Mouse (Mus musculus) urinary bladder, adult 18-20 months (tissue): Measurements from ENCODE around the gene Dpp6.

Experiments
- DNase-seq, 2 experiments: peaks; one replicate each; pipeline ENCODE4 v3.0.0; 2022; ENCODE audit warnings: low spot score in 2 of 2, mixed read lengths in 2 of 2

Dpp6 gene

GRCm38 (mm10) chr5:27286876-27287275, 469.9 kb downstream of the Dpp6 start:
- DNase-seq = no peak

- no peak for DNase-seq
Observed at GRCm38 (mm10) chr5:27291378-27291777, 474.4 kb downstream of the Dpp6 start.

GRCm38 (mm10) chr5:27292236-27292635, 475.2 kb downstream of the Dpp6 start:
- no peak for DNase-seq

GRCm38 (mm10) chr5:27304115-27304514, 487.1 kb downstream of the Dpp6 start:
- DNase-seq = no peak

DNA sequence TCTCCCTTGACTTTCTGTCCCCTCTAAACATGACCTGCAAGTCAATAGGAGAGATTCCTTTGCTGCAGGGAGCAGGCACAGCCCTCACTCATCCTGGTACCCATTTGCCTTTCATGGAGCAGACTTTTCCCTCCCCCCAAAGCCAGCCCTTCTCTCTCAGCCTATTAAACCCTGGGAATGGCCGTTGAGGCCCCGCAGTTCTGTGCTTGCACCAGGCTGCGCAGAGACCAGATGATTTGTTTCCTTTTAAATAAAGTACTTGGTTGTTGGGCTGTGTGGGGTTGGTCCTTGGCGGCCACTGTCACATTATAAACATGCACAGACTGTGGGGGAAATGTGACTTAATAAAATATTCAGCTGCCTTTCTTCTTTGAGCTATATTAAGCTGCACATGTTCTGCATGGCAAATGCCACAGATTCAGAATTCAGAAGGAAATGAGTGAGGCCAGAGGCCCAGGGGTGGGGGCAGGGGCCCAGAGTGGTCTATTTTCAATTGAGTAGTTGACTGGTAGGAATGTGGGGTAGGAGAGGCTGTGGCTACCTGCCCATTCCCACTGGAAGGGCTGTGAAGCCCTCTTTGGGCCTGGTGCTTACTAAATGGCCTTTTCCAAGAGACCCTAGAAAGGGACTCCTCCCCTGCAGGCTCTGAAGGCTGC, 489.6 kb downstream of the Dpp6 start:
- DNase-seq = no peak

- no peak for DNase-seq
Observed at GRCm38 (mm10) chr5:27310217-27310616, 493.2 kb downstream of the Dpp6 start.

GRCm38 (mm10) chr5:27316674-27317073, 499.7 kb downstream of the Dpp6 start:
- no peak for DNase-seq

GRCm38 (mm10) chr5:27317264-27317663, 500.3 kb downstream of the Dpp6 start:
- DNase-seq = no peak

- no peak for DNase-seq
Observed at GRCm38 (mm10) chr5:27317832-27318231, 500.8 kb downstream of the Dpp6 start.

- no peak for DNase-seq
Observed at GRCm38 (mm10) chr5:27319731-27320130, 502.7 kb downstream of the Dpp6 start.

DNA sequence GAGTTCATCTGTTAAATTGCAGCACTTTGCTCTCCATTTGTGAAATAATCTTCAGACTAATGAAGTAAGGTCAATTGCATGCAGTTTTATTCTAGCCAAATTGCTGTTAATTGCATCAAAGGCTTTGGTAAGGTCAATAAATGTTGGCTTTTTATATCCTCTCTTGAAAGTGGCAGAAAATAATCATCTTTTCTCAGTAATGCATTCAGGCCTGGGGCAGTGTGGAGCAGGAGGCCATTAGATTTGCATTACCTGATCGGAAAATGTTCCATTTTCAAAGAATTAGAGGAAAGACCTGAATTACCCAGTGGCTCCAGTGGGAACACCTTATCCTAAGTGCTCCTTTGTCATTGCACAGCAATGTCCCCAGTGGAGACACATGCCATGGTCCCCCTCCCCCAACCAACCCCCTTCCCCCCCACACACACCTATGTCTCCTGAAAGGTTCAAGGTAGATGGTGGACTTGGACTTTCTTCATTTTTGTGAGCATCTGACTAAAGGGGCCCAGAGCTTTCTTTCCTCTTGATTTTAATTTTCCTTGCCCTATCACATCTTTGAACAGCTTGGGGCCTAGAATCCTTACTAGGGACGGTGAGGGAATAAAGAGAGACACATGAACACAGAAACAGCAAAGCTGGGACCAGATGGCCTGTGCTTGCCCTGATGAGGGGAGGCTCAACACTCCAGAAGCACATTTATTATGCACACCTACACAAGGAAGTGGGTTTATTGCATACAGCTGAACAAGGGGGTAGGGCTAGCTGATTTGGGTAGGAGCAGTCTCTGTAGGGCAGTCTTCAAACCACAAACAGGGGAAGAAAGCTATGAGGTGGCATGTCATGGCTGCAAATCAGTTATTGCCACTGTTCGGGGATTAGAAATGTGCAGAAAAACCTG, 506.1 kb downstream of the Dpp6 start:
- DNase-seq = no peak

DNA sequence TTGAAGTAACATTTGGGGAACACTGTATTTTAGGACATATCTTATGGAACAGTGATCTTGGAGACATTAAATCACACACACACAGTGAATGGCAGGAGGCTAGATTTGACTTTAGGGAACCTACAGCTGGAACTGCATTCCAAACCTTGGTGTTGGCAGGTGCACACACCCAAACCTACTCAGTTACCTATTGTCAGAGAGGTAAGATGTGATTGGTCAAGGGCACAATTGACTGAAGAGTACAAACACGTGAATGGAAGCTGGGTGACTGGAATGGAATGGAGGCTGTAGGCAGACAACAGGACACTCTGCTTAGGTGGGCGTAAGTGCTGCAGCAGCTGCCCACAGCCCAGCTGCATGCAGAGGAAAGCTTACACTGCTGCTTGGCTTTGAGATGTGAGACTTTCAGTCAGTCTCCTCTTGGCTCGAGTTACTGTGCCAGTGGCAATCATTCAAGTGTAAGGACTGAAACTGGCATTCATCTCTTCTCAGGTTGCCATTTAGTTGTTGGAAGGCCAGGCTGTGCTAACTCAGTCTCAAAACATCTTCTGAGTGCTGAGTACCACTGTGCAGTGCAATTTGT, 507.4 kb downstream of the Dpp6 start:
- no peak for DNase-seq

- DNase-seq = no peak
Observed at GRCm38 (mm10) chr5:27336698-27337097, 519.7 kb downstream of the Dpp6 start.

- no peak for DNase-seq
Observed at GRCm38 (mm10) chr5:27339196-27340030, 522.4 kb downstream of the Dpp6 start.

GRCm38 (mm10) chr5:27342276-27342675, 525.3 kb downstream of the Dpp6 start:
- DNase-seq = no peak

GRCm38 (mm10) chr5:27343626-27344025, 526.6 kb downstream of the Dpp6 start:
- no peak for DNase-seq

- no peak for DNase-seq
Observed at GRCm38 (mm10) chr5:27348181-27349095, 531.4 kb downstream of the Dpp6 start.

DNA sequence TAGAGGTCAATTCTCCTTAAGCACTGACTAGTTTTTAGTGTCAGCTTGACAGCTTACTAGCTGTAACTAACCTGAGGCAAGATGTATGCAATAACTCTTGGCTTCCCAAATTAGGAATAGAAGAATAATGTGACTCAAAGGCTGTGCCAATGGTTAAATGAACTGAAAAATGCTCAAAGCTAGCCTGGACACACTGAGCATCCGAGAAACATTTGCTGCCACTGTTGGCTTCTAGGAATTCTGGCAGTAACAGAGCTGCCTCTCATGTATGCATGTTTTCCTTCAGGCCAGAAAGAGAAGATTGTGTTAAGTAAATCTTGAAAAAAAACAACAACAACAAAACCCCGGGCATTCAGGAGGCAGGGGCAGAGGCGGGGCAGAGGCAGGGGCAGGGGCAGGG, 540.6 kb downstream of the Dpp6 start:
- no peak for DNase-seq

- no peak for DNase-seq
Observed at GRCm38 (mm10) chr5:27365946-27366345, 548.9 kb downstream of the Dpp6 start.

GRCm38 (mm10) chr5:27370814-27371213, 553.8 kb downstream of the Dpp6 start:
- DNase-seq = no peak

DNA sequence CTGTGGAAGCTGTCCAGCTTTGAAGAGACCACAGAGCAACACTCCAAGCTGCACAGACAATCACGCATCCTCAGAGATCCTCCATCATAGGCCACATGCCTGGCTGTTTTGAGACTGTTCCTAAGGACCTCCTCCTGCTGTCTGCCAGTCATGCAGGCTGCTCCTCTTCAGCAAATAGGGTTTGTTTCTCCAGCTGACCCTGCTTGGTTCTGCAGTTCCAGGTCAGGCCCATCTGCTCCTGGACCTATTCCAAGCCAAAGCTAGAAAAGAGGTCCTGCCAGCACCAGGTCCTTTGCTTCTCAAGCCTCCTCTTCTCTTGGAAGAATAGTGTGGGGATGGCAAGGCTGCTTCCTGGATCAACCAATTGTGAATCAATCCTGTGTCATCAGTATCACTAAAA, 556.9 kb downstream of the Dpp6 start:
- no peak for DNase-seq
